Mouse (Mus musculus): ENCODE results near the gene Cubn. TPM values are rescaled to one million over a fixed set of nuclear protein-coding genes. Genes with fewer than 3 reads are reported as not detected.
A peak's percentile ranks its signal among the peaks of the same experiment; 100 is the strongest.

The Cubn gene
- total and polyA plus RNA-seq, 3 experiments, result 0.03 TPM; not detected in 2

- TF ChIP-seq GABPA (IDR thresholded peaks at IDR 0.05; ENCODE audit: low read depth, low read length), result no peak
- no peak for TF ChIP-seq ZKSCAN1 (IDR thresholded peaks at IDR 0.05; ENCODE audit: low read depth, low read length)
- 0 out of 2 replicates have a peak, but pooled peaks have one; percentile 60 for TF ChIP-seq MYC (IDR thresholded peaks at IDR 0.05; ENCODE audit: low read depth, low read length)
- TF ChIP-seq ETS1 (IDR thresholded peaks at IDR 0.05; ENCODE audit: low read depth, low read length), result peak; percentile 98
- TF ChIP-seq MYB (IDR thresholded peaks at IDR 0.05; ENCODE audit: low read depth, low read length), result peak; percentile 97
- TF ChIP-seq ZNF384 (IDR thresholded peaks at IDR 0.05; ENCODE audit: low read depth, low read length), result no peak
- no peak for TF ChIP-seq MEF2A (IDR thresholded peaks at IDR 0.05; ENCODE audit: extremely low read depth, insufficient replicate concordance, low read depth, low read length, poor library complexity, severe bottlenecking)
- TF ChIP-seq POLR2A (IDR thresholded peaks at IDR 0.05; ENCODE audit: control insufficient read depth in 1 of 2, insufficient read depth in 1 of 2, low read depth in 1 of 2, low read length in 2 of 2, poor library complexity in 1 of 2), result no peak
Observed at GRCm38 (mm10) chr2:13391018-13391417, 100.6 kb downstream of the Cubn start (continued).

DNA sequence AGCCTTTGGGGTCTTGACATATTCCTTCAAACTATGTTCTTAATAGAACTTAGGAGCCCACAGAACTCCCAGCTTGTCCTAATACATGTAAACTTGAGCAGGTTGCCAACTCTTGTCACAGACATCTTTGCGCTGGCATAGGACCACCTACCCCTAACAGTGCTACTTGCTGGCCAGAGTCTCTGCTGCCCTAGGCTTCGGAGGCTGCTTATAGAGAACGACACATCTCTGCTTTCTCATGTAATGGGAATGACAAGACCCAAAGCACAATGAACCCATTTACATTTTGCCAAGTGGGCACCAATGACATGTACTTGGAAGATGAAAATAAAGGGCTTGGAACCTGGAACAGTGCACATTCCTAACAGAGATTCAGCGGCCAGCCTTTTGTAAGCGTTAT lies 105.0 kb downstream of the Cubn start:
- Histone ChIP-seq H3K4me1 (ENCODE audit: control insufficient read depth in 1 of 2, insufficient read depth in 2 of 2, low read length in 2 of 2) (peaks cover 7 to 23% of the 10 kb centered on the region in 2 experiments), H3K27ac (ENCODE audit: control insufficient read depth, low read depth, low read length) (no peak overlapping the region), H3K27me3 (ENCODE audit: control insufficient read depth in 1 of 2, insufficient read depth in 2 of 2, low read length in 2 of 2) (no peaks in the 10 kb centered on the region), H3K79me2 (ENCODE audit: control insufficient read depth, insufficient read depth, low read length, poor library complexity) (no peaks in the 10 kb centered on the region), H3K4me3 (ENCODE audit: control insufficient read depth in 1 of 2, insufficient read depth in 1 of 2, low read depth in 2 of 2, low read length in 2 of 2) (no peak overlapping the region), H3K9ac (ENCODE audit: control insufficient read depth, low read depth, low read length, poor library complexity, severe bottlenecking) (no peak overlapping the region), H3K9me3 (replicated peaks; ENCODE audit: insufficient read depth, low read length) (no peaks in the 10 kb centered on the region), H3K36me3 (ENCODE audit: control insufficient read depth in 1 of 2, insufficient read depth in 2 of 2, low read length in 2 of 2) (peaks cover 0 to 29% of the 10 kb centered on the region in 2 experiments; a peak in 2 of 4 replicates)
- no peak for DNase-seq (ENCODE audit: low read depth, low spot score)
- TF ChIP-seq ELF1 (IDR thresholded peaks at IDR 0.05; ENCODE audit: low read depth, low read length), result no peak
- TF ChIP-seq USF1 (IDR thresholded peaks at IDR 0.05; ENCODE audit: low read depth, low read length), result no peak
- TF ChIP-seq UBTF (IDR thresholded peaks at IDR 0.05; ENCODE audit: borderline replicate concordance, insufficient read depth, low read depth, low read length), result no peak
- TF ChIP-seq CHD2 (IDR thresholded peaks at IDR 0.05; ENCODE audit: low read length), result no peak
- no peak for TF ChIP-seq CHD1 (IDR thresholded peaks at IDR 0.05; ENCODE audit: low read depth, low read length)
- no peak for TF ChIP-seq TAL1 (IDR thresholded peaks at IDR 0.05; ENCODE audit: low read length)
- no peak for TF ChIP-seq POLR2AphosphoS2 (IDR thresholded peaks at IDR 0.05; ENCODE audit: low read length)
- no peak for TF ChIP-seq RAD21 (IDR thresholded peaks at IDR 0.05; ENCODE audit: low read depth, low read length)
- TF ChIP-seq SIN3A (IDR thresholded peaks at IDR 0.05; ENCODE audit: low read length), result no peak
- TF ChIP-seq MEF2A (IDR thresholded peaks at IDR 0.05; ENCODE audit: extremely low read depth, insufficient replicate concordance, low read depth, low read length, poor library complexity, severe bottlenecking), result no peak
- no peak for TF ChIP-seq ZKSCAN1 (IDR thresholded peaks at IDR 0.05; ENCODE audit: low read depth, low read length)
- no peak for TF ChIP-seq ZC3H11A (IDR thresholded peaks at IDR 0.05; ENCODE audit: low read depth, low read length)
- no peak for TF ChIP-seq NELFE (IDR thresholded peaks at IDR 0.05; ENCODE audit: low read depth, low read length)
- no peak for TF ChIP-seq ETS1 (IDR thresholded peaks at IDR 0.05; ENCODE audit: low read depth, low read length)
- TF ChIP-seq E2F4 (IDR thresholded peaks at IDR 0.05; ENCODE audit: borderline replicate concordance, low read depth, low read length), result no peak
- TF ChIP-seq MYB (IDR thresholded peaks at IDR 0.05; ENCODE audit: low read depth, low read length), result no peak
- TF ChIP-seq SMC3 (IDR thresholded peaks at IDR 0.05; ENCODE audit: low read depth, low read length), result no peak
- TF ChIP-seq ZNF384 (IDR thresholded peaks at IDR 0.05; ENCODE audit: low read depth, low read length), result no peak
- TF ChIP-seq USF2 (IDR thresholded peaks at IDR 0.05; ENCODE audit: borderline replicate concordance in 1 of 2, insufficient read depth in 1 of 2, low read depth in 1 of 2, low read length in 2 of 2), result no peak
- TF ChIP-seq POLR2AphosphoS5 (IDR thresholded peaks at IDR 0.05; ENCODE audit: borderline replicate concordance, low read depth, low read length), result no peak
